Mouse (Mus musculus): ENCODE measurements around the gene Ikbkg. TPM values are rescaled to one million over a fixed set of nuclear protein-coding genes. Genes with fewer than 3 reads are reported as not detected.
"Not testable (repeated sequence)": the region's sequence is repeated elsewhere in the genome, so short reads cannot be mapped to it uniquely, and the experiment has no call there.

Ikbkg gene
- 21.0 and 21.1 TPM in 2 replicates for polyA plus RNA-seq (2015; fragmentation: Nextera tagmentation; extraction: Ambion mirVana)

GRCm38 (mm10) chrX:74392535-74393443, at the start of gene Ikbkg, which contains the start of gene Fam3a:
TSS of gene Ikbkg (plus strand) at chrX:74393290.
TSS of gene Fam3a (minus strand) at chrX:74393272.
- H3K4me2 ChIP-seq (ENCODE audit: low read depth, low read length), result peak within 1 kb of the TSS; percentile 67
- WGBS, result 19% methylated on average over 30 of the region's 30 CpGs
- H3K9ac ChIP-seq (ENCODE audit: low read length), result peak within 1 kb of the TSS; percentile 83
- ATAC-seq (ENCODE audit: low read depth), result peak; percentile 100
- no peaks in the 10 kb centered on the region for H3K36me3 ChIP-seq (ENCODE audit: control insufficient read depth, insufficient read depth, low read length)
- no peaks in the 10 kb centered on the region; the same call in 1 of the 2 replicates for H3K4me1 ChIP-seq (replicated peaks; ENCODE audit: control insufficient read depth, insufficient read depth, low read length)
- H3K4me3 ChIP-seq (ENCODE audit: low read length), result peak within 1 kb of the TSS; percentile 61
- no peaks in the 10 kb centered on the region for H3K9me3 ChIP-seq (ENCODE audit: control insufficient read depth, low read length)
- H3K27ac ChIP-seq (ENCODE audit: low read length), result peak within 1 kb of the TSS; percentile 86
- H3K27me3 ChIP-seq (ENCODE audit: control insufficient read depth, insufficient read depth, low read depth, low read length), result no peaks in the 10 kb centered on the region

DNA sequence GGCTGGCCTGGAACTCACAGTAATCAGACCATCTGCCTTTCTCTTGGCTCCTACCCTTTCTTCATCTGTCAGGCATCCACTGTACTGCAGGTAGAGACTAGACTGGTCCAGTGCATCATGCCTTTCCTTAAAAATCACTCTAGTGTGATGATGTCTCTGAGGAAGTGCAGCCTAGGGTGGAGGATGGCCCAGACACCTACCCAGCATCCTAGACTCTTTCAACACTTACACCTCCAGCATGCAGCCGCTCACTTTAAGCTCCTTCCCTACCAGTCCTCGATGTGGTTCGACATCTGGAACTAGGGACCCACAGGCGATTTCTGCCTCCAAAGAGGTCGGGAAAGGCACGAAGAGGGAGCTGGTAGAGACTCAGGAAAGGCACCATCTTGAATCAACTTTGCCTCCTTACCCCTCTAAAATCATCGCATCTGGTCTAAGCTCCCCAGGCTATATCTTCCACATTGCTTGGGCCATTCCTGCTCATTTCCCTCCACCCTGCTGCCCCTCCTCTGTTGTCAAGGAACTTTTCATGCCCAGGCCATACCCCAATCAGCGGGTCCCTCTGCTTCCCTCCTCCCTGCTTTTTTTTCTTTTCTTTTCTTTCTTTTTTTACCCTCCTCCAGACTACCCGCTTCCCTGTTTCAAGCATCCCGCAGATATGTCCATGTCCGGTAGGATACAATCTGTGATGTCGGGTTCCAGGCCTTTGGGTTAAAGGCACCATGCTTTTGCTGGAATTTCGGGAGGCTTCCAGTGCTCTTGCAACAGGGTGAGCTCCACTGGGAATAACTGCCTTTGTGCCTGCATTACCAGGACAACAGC, 40.2 kb upstream of the Ikbkg start:
- peak overlapping the region; percentile 67 for H3K4me2 ChIP-seq (ENCODE audit: low read depth, low read length)
- H3K9me3 ChIP-seq (ENCODE audit: control insufficient read depth, low read length), result no peaks in the 10 kb centered on the region
- peak; percentile 54 for ATAC-seq (ENCODE audit: low read depth)
- H3K4me3 ChIP-seq (ENCODE audit: low read length), result peak overlapping the region; percentile 57
- no peaks in the 10 kb centered on the region for H3K36me3 ChIP-seq (ENCODE audit: control insufficient read depth, insufficient read depth, low read length)
- no peaks in the 10 kb centered on the region for H3K4me1 ChIP-seq (replicated peaks; ENCODE audit: control insufficient read depth, insufficient read depth, low read length)
- H3K9ac ChIP-seq (ENCODE audit: low read length), result peak overlapping the region; percentile 71
- 21% methylated on average over 13 of the region's 13 CpGs for WGBS
- peak overlapping the region; percentile 36; the same call in 1 of the 2 replicates for H3K27ac ChIP-seq (ENCODE audit: low read length)
- no peaks in the 10 kb centered on the region for H3K27me3 ChIP-seq (ENCODE audit: control insufficient read depth, insufficient read depth, low read depth, low read length)

DNA sequence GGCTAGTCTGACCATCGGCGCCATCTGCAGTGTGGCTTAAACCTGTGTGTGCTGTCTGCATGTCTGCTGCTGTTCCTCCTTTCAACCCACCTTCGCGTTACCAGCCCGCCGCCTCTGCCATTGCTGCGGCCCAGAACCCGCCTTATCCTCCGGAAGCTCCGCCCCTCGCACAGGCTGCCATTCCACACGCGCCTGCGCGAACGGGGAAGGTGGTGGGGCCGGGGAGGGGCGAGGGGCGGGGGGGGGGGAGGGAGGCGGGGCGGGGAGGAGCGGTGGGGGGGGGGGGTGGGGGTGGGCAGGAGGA, 39.7 kb upstream of the Ikbkg start, which contains the start of gene Lage3:
TSS of gene Lage3 (minus strand) at position 152 of the 304 bp plus-strand sequence.
- H3K27me3 ChIP-seq (ENCODE audit: control insufficient read depth, insufficient read depth, low read depth, low read length), result no peaks in the 10 kb centered on the region
- peak within 1 kb of the TSS; percentile 71 for H3K9ac ChIP-seq (ENCODE audit: low read length)
- H3K9me3 ChIP-seq (ENCODE audit: control insufficient read depth, low read length), result no peaks in the 10 kb centered on the region
- peak within 1 kb of the TSS; percentile 36; the same call in 1 of the 2 replicates for H3K27ac ChIP-seq (ENCODE audit: low read length)
- no peaks in the 10 kb centered on the region for H3K36me3 ChIP-seq (ENCODE audit: control insufficient read depth, insufficient read depth, low read length)
- H3K4me1 ChIP-seq (replicated peaks; ENCODE audit: control insufficient read depth, insufficient read depth, low read length), result no peaks in the 10 kb centered on the region
- peak within 1 kb of the TSS; percentile 57 for H3K4me3 ChIP-seq (ENCODE audit: low read length)
- H3K4me2 ChIP-seq (ENCODE audit: low read depth, low read length), result peak within 1 kb of the TSS; percentile 67
- peak; percentile 94 for ATAC-seq (ENCODE audit: low read depth)
- WGBS, result 2% methylated on average over 8 of the region's 22 CpGs

DNA sequence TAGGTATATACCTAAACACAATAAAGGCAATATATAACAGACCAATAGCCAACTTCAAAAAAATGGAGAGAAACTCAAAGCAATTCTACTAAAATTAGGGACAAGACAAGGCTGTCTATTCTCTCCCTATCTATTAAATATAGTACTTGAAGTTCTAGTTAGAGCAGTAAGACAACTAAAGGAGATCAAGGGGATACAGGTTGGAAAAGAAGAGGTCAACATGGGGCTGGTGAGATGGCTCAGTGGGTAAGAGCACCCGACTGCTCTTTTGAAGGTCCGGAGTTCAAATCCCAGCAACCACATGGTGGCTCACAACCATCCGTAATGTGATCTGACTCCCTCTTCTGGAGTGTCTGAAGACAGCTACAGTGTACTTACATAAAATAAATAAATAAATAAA, 36.0 kb upstream of the Ikbkg start:
- not testable (repeated sequence) for ATAC-seq (ENCODE audit: low read depth); H3K4me2 ChIP-seq (ENCODE audit: low read depth, low read length); H3K9me3 ChIP-seq (ENCODE audit: control insufficient read depth, low read length); H3K4me1 ChIP-seq (replicated peaks; ENCODE audit: control insufficient read depth, insufficient read depth, low read length); H3K4me3 ChIP-seq (ENCODE audit: low read length); H3K27me3 ChIP-seq (ENCODE audit: control insufficient read depth, insufficient read depth, low read depth, low read length); H3K9ac ChIP-seq (ENCODE audit: low read length); H3K36me3 ChIP-seq (ENCODE audit: control insufficient read depth, insufficient read depth, low read length); H3K27ac ChIP-seq (ENCODE audit: low read length)
- 83% methylated on average over 3 of the region's 3 CpGs for WGBS

GRCm38 (mm10) chrX:74359171-74359570, 33.9 kb upstream of the Ikbkg start:
- no peaks in the 10 kb centered on the region for H3K36me3 ChIP-seq (ENCODE audit: control insufficient read depth, insufficient read depth, low read length)

GRCm38 (mm10) chrX:74367512-74367911, 25.6 kb upstream of the Ikbkg start:
- WGBS, result 48% methylated on average over 10 of the region's 10 CpGs
- Histone ChIP-seq H3K27ac (ENCODE audit: low read length) (no peak overlapping the region), H3K4me2 (ENCODE audit: low read depth, low read length) (peak overlapping the region; percentile 63), H3K9ac (ENCODE audit: low read length) (peak overlapping the region; percentile 84), H3K36me3 (ENCODE audit: control insufficient read depth, insufficient read depth, low read length) (peaks cover 3% of the 10 kb centered on the region; the same call in 1 of the 2 replicates), H3K27me3 (ENCODE audit: control insufficient read depth, insufficient read depth, low read depth, low read length) (no peaks in the 10 kb centered on the region), H3K4me1 (replicated peaks; ENCODE audit: control insufficient read depth, insufficient read depth, low read length) (peaks cover 11% of the 10 kb centered on the region), H3K9me3 (ENCODE audit: control insufficient read depth, low read length) (no peaks in the 10 kb centered on the region), H3K4me3 (ENCODE audit: low read length) (peak overlapping the region; percentile 65)
- no peak for ATAC-seq (ENCODE audit: low read depth)

More at GRCm38 (mm10) chrX:74359171-74359570, 33.9 kb upstream of the Ikbkg start:
- no peaks in the 10 kb centered on the region for H3K9me3 ChIP-seq (ENCODE audit: control insufficient read depth, low read length)
- ATAC-seq (ENCODE audit: low read depth), result peak; percentile 31; the same call in 1 of the 2 replicates
- no peaks in the 10 kb centered on the region for H3K4me1 ChIP-seq (replicated peaks; ENCODE audit: control insufficient read depth, insufficient read depth, low read length)
- H3K4me2 ChIP-seq (ENCODE audit: low read depth, low read length), result peak overlapping the region; percentile 25; the same call in 1 of the 2 replicates
- H3K27ac ChIP-seq (ENCODE audit: low read length), result no peak overlapping the region
- no peaks in the 10 kb centered on the region for H3K27me3 ChIP-seq (ENCODE audit: control insufficient read depth, insufficient read depth, low read depth, low read length)
- 32% methylated on average over 11 of the region's 11 CpGs for WGBS
- H3K4me3 ChIP-seq (ENCODE audit: low read length), result no peak overlapping the region
- no peak overlapping the region for H3K9ac ChIP-seq (ENCODE audit: low read length)

GRCm38 (mm10) chrX:74368209-74368909, 24.7 kb upstream of the Ikbkg start:
- H3K27me3 ChIP-seq (ENCODE audit: control insufficient read depth, insufficient read depth, low read depth, low read length), result no peaks in the 10 kb centered on the region
- H3K27ac ChIP-seq (ENCODE audit: low read length), result peak overlapping the region; percentile 73
- WGBS, result 17% methylated on average over 33 of the region's 49 CpGs
- peak overlapping the region; percentile 84 for H3K9ac ChIP-seq (ENCODE audit: low read length)
- H3K4me2 ChIP-seq (ENCODE audit: low read depth, low read length), result peak overlapping the region; percentile 63
- ATAC-seq (ENCODE audit: low read depth), result peak; percentile 90
- peak overlapping the region; percentile 65 for H3K4me3 ChIP-seq (ENCODE audit: low read length)
- H3K36me3 ChIP-seq (ENCODE audit: control insufficient read depth, insufficient read depth, low read length), result peaks cover 3% of the 10 kb centered on the region; the same call in 1 of the 2 replicates
- no peaks in the 10 kb centered on the region for H3K9me3 ChIP-seq (ENCODE audit: control insufficient read depth, low read length)
- H3K4me1 ChIP-seq (replicated peaks; ENCODE audit: control insufficient read depth, insufficient read depth, low read length), result peaks cover 11% of the 10 kb centered on the region

GRCm38 (mm10) chrX:74372888-74373549, 20.1 kb upstream of the Ikbkg start, which contains the start of the genes Ubl4a and Slc10a3:
TSS of gene Ubl4a (minus strand) at chrX:74373218.
TSS of gene Slc10a3 (minus strand) at chrX:74373349.
- Histone ChIP-seq H3K4me2 (ENCODE audit: low read depth, low read length) (peak within 1 kb of the TSS; percentile 68), H3K36me3 (ENCODE audit: control insufficient read depth, insufficient read depth, low read length) (no peaks in the 10 kb centered on the region), H3K27me3 (ENCODE audit: control insufficient read depth, insufficient read depth, low read depth, low read length) (no peaks in the 10 kb centered on the region), H3K9ac (ENCODE audit: low read length) (peak within 1 kb of the TSS; percentile 68), H3K9me3 (ENCODE audit: control insufficient read depth, low read length) (no peaks in the 10 kb centered on the region), H3K27ac (ENCODE audit: low read length) (no peak within 1 kb of the TSS), H3K4me3 (ENCODE audit: low read length) (peak within 1 kb of the TSS; percentile 58), H3K4me1 (replicated peaks; ENCODE audit: control insufficient read depth, insufficient read depth, low read length) (peaks cover 4% of the 10 kb centered on the region; the same call in 1 of the 2 replicates)
- peak; percentile 92 for ATAC-seq (ENCODE audit: low read depth)
- WGBS, result 19% methylated on average over 32 of the region's 32 CpGs

Data from lung, embryonic 16.5 days (tissue).